Mouse (Mus musculus) liver, adult 2 months (tissue): Measurements from ENCODE around the gene Slc7a11. TPM values are rescaled to one million over a fixed set of nuclear protein-coding genes. Genes with fewer than 3 reads are reported as not detected.

Experiments
- DNase-seq: peaks from one replicate; pipeline ENCODE4 v3.0.0-alpha.2; 2011; ENCODE audit warnings: low read depth, low spot score; ENCODE audit errors: extremely low read depth
- H3K27ac ChIP-seq: fragments of 200-500 bp; replicated peaks from 2 replicates; pipeline ENCODE4 v1.5.1; 2012; ENCODE audit warnings: low read depth, mild to moderate bottlenecking, control low read depth, inconsistent platforms, low read length; ENCODE audit not compliant: insufficient read depth
- H3K27me3 ChIP-seq: fragments of 200-500 bp; 2 replicates; pipeline ENCODE4 v1.6.1; 2012; ENCODE audit warnings: mild to moderate bottlenecking, moderate library complexity, low read length, inconsistent platforms; ENCODE audit not compliant: control insufficient read depth, insufficient read depth
- H3K36me3 ChIP-seq: fragments of 200-500 bp; 2 replicates; pipeline ENCODE4 v1.6.1; 2012; ENCODE audit warnings: low read length, inconsistent platforms; ENCODE audit not compliant: control insufficient read depth, insufficient read depth
- H3K4me1 ChIP-seq: fragments of 200-500 bp; 2 replicates; pipeline ENCODE4 v1.6.1; 2011; ENCODE audit warnings: low read length; ENCODE audit not compliant: control insufficient read depth, insufficient read depth
- H3K4me3 ChIP-seq: fragments of 200-500 bp; 2 replicates; pipeline ENCODE4 v1.5.1; 2011; ENCODE audit warnings: low read depth, mild to moderate bottlenecking, control low read depth, low read length, moderate library complexity; ENCODE audit not compliant: insufficient read depth
- H3K79me2 ChIP-seq: fragments of 200-500 bp; 2 replicates; pipeline ENCODE4 v1.6.1; 2012; ENCODE audit warnings: inconsistent platforms, mild to moderate bottlenecking, low read length, moderate library complexity; ENCODE audit not compliant: control insufficient read depth, insufficient read depth
- H3K9ac ChIP-seq: fragments of 200-500 bp; 2 replicates; pipeline ENCODE4 v1.6.1; 2012; ENCODE audit warnings: low read depth, mild to moderate bottlenecking, control low read depth, inconsistent platforms, low read length
- CTCF ChIP-seq: fragments of 200-500 bp; IDR thresholded peaks from 2 replicates; pipeline ENCODE4 v1.5.1; 2011; ENCODE audit warnings: low read depth, low read length, control low read depth
- POLR2A ChIP-seq: fragments of 200-500 bp; IDR thresholded peaks from 2 replicates; pipeline ENCODE4 v1.6.1; 2011; ENCODE audit warnings: low read length, control low read depth; ENCODE audit not compliant: insufficient read depth; ENCODE audit errors: extremely low read depth
- WGBS: fragments of 180-500 bp; shearing (Covaris S2); methylation state at CpG from one replicate; pipeline ENCODE4 v1.1.7; 2018; 5-methylcytosine and 5-hydroxymethylcytosine counted together
- polyA plus RNA-seq: library from polyadenylated mRNA; depleted of rRNA; stranded (reverse); fragments of >200 nt; gene quantifications from 2 replicates; pipeline ENCODE4 v1.2.3, GENCODE M21; 2012
- total RNA-seq: library from RNA; depleted of rRNA; stranded (reverse); fragments of >200 nt; gene quantifications from 2 replicates; pipeline ENCODE4 v1.2.3, GENCODE M21; 2014

The Slc7a11 gene
- total and polyA plus RNA-seq, 2 experiments, result under 0.01 TPM; not detected in 1

DNA sequence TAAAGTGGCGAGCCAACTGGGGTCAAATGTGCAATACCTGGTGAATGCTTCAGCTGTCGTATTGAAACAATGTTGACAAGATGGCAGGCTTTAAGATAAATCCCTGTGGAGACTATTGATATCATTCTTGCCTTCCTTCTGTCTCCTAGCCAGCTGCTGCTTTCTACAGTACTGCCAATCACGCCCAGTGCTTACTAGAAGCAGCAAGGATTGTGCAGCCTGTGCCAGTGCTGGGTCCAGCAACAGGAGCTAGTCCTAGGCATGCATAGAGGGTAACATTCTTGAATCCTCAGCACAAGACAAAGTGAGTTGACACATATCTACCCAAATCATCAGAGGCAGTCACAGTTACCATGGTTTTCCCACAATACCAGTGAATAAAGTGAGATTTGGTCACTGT lies 129.6 kb downstream of the Slc7a11 start:
- no peak for DNase-seq
- no peak for TF ChIP-seq POLR2A
- no peak for TF ChIP-seq CTCF
- 80% methylated on average over 3 of the region's 3 CpGs for WGBS

DNA sequence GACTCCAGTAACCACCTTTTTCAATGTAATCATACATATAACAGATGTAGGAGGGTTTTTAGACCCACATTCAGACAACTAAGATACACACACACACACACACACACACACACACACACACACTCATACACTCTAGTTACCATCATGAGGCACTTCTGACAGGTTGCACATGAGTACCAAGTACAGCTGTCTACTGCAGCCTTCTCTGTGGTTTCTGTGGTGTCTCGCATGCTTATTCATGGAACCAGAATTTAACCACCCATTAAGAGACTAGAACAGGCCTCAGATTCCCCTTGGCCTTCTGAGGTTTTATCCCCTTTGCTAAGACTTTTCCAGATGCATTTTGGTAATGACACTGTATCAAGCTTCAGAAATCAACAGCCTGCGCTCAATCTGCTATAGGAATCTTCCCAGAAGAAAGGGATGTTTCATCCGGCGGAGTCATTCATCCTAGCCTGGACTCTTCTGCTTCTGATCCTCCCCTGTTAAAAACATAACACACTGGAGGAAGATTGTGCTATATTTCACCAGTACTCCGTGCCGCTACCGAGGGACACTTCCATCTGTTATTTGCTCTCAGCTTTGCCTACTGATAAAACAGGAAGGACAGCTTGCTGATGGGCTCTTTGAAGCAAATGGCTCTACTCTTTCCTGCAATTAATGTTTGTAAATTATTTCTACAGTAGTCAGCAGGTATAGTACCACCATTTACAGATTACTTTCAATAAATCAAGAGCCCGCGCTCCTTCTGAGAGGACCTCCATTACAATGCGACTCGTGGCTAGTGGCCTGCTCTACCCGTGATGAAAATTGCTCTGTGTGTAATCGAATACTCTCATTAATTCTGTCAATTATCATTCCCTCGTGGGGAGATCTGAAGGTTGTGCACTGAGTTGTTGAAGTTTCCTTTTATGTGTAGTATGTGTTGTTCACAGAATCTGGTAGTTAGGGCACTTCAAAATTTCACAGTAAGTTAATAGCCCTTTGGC lies 135.8 kb downstream of the Slc7a11 start:
- Histone ChIP-seq H3K4me3 (no peak overlapping the region), H3K27me3 (no peaks in the 10 kb centered on the region), H3K4me1 (no peaks in the 10 kb centered on the region), H3K79me2 (no peaks in the 10 kb centered on the region), H3K27ac (no peak overlapping the region), H3K9ac (no peak overlapping the region), H3K36me3 (no peaks in the 10 kb centered on the region)
- DNase-seq, result no peak
- 77% methylated on average over 14 of the region's 14 CpGs for WGBS
- TF ChIP-seq CTCF (no peak), POLR2A (no peak)

More for the DNA sequence above, 129.6 kb downstream of the Slc7a11 start:
- Histone ChIP-seq H3K4me1 (no peaks in the 10 kb centered on the region), H3K27me3 (no peaks in the 10 kb centered on the region), H3K79me2 (no peaks in the 10 kb centered on the region), H3K9ac (no peak overlapping the region), H3K36me3 (no peaks in the 10 kb centered on the region), H3K27ac (no peak overlapping the region), H3K4me3 (no peak overlapping the region)

DNA sequence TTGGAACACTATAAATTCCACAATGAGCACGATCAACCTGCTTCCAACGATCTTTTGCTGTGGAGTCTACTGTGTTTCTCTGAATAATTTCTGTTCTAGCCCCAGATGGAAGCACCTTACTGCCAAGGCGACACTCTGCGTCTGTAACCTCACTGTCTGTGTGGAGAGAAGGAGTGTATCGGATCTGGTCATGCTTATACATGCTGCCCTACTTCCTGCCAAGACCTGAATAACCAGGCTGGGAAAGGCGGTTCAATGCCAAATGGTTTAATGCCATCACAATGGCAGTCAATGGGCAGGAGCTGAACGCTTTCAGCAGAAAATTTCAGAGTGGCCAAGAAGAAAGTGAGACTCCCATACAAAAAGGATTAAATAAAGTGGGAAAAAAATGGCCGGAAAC lies 137.1 kb downstream of the Slc7a11 start:
- Histone ChIP-seq H3K79me2 (no peaks in the 10 kb centered on the region), H3K4me1 (no peaks in the 10 kb centered on the region), H3K27ac (no peak overlapping the region), H3K4me3 (no peak overlapping the region), H3K9ac (no peak overlapping the region), H3K36me3 (no peaks in the 10 kb centered on the region), H3K27me3 (no peaks in the 10 kb centered on the region)
- no peak for DNase-seq
- no peak for TF ChIP-seq CTCF
- TF ChIP-seq POLR2A, result no peak
- WGBS, result 81% methylated on average over 8 of the region's 8 CpGs

DNA sequence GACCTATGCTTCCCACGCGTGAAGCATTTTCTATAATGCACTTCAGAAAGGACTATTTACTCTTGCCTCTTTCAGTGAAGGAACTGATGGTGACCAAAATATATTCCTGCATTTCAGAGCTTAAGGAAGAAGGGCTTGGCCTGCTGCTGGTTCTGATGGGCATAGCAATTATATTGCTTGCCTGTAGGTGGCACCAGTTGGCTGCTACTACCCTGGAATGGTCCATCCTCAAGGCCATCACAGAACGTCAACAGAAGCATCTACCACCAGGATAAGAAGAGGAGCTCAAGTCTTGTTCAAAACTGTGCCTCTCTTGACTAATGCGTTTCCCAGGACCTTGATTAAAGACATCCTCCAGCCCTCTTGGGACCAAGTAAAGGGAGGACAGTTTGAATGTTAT lies 139.3 kb downstream of the Slc7a11 start:
- TF ChIP-seq CTCF (peak; percentile 71), POLR2A (no peak)
- Histone ChIP-seq H3K4me1 (no peaks in the 10 kb centered on the region), H3K9ac (no peak overlapping the region), H3K79me2 (no peaks in the 10 kb centered on the region), H3K27ac (no peak overlapping the region), H3K36me3 (no peaks in the 10 kb centered on the region), H3K27me3 (no peaks in the 10 kb centered on the region), H3K4me3 (no peak overlapping the region)
- 44% methylated on average over 4 of the region's 4 CpGs for WGBS
- DNase-seq, result peak; percentile 12

DNA sequence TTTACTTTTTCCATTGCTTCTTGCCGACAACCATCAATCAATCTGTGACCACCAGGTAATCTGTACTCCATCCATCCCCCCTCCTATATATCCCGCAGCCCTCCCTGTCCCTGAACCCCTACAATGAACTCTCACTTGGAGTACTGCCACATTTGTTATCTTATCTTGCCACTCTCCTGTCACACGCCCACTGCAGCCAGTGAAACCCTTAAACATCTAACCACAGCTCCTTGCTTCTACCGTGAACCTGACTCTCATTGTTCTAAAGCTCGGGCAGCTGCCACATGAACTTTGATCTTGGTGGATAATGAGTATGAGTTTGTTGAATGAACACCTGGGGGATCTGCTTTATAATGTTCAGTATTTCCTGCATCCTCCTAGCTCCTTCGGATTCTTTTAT lies 140.8 kb downstream of the Slc7a11 start:
- WGBS, result 18% methylated on average over 6 of the region's 6 CpGs
- H3K27me3 ChIP-seq, result no peaks in the 10 kb centered on the region
- H3K79me2 ChIP-seq, result no peaks in the 10 kb centered on the region
- H3K9ac ChIP-seq, result no peak overlapping the region
- no peak for DNase-seq
- no peaks in the 10 kb centered on the region for H3K36me3 ChIP-seq
- no peak overlapping the region for H3K27ac ChIP-seq
- TF ChIP-seq POLR2A (no peak), CTCF (no peak)
- no peak overlapping the region for H3K4me3 ChIP-seq
- H3K4me1 ChIP-seq, result no peaks in the 10 kb centered on the region

DNA sequence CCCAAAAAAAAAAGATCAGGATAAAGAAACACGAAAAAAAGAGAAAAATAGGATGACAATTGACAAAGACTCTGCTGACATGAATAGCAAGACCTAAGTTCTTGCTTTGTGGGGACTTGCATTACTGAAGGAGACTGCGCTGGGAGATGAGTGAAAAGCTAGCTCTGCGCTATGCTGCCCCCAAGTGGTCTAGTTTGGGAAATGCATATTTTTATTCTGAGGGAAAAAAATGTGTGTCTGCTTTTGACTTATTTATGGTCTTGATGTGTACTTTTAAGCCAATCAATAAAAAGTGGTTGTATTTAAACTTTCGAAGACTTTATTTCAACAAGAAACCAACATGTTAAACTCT lies 142.5 kb downstream of the Slc7a11 start:
- peak; percentile 24 for DNase-seq

More for the DNA sequence above, 142.5 kb downstream of the Slc7a11 start:
- Histone ChIP-seq H3K9ac (no peak overlapping the region), H3K27me3 (no peaks in the 10 kb centered on the region), H3K4me3 (no peak overlapping the region), H3K4me1 (no peaks in the 10 kb centered on the region), H3K79me2 (no peaks in the 10 kb centered on the region), H3K36me3 (no peaks in the 10 kb centered on the region), H3K27ac (no peak overlapping the region)
- WGBS, result 5% methylated on average over 4 of the region's 4 CpGs
- peak; percentile 56 for TF ChIP-seq CTCF
- no peak for TF ChIP-seq POLR2A
